ENCODE assay signal across 9 mouse cellular contexts in the genomic region with DNA sequence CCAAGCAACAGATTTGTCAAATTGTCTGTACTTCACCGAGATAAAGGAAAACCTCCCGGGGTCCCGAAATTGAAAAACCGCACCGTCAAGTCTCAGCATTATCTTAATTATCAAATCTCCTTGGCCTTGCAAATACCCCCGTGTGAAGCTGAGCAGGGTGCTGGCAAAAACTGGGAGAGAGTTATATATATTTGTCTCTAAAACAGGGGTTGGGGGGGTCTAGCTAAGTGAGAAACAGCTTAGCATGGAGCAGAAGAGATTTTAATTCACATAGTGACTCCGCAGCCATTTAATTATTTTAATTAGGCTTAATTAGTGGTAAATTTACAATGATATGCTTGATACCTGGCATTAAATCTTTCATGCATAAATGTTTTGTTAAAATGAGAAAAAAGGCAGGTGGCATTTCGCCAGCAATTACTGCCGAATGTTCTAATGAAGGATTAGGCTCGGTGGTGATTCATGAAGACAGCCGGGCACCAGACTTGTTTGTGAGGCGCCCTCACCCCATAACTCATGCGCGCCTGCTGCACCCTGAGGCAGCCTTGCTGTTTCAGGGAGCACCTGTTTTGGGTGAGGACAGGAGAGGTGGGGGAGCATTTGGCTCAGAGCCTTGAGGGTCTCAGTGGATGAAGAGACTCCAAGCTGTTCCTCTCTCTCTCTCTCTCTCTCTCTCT.
DNase-seq lines count a peak whose midpoint lies in the region; ATAC-seq and TF ChIP-seq lines count a peak whose summit lies in the region.
"Had no signal": no experiment of that assay in that cellular context is flagged by ENCODE, and none has a peak within 500 bp of the region (broad histone marks: within the 10 kb centered on the region; RNA-seq: fewer than 3 reads in every experiment).

No protein-coding gene starts in this region.

- no peak for TF ChIP-seq CTCF in liver, postnatal 0 days (IDR thresholded peaks at IDR 0.05; ENCODE audit: low read depth)

- H3K4me2 ChIP-seq in kidney, embryonic 15.5 days: peak overlapping the region; percentile 35; the same call in 1 of the 2 replicates
- H3K4me2 ChIP-seq in kidney, embryonic 14.5 days (replicated peaks; ENCODE audit: low read depth, low read length): no peak overlapping the region
- peak overlapping the region; percentile 35; the same call in 1 of the 2 replicates for H3K4me2 ChIP-seq in hindbrain, embryonic 16.5 days (ENCODE audit: low read length)
- peak overlapping the region; percentile 37; the same call in 1 of the 2 replicates for H3K4me2 ChIP-seq in midbrain, embryonic 13.5 days (replicated peaks)
- no peak overlapping the region for H3K4me2 ChIP-seq in heart, embryonic 11.5 days
- no peak overlapping the region for H3K4me2 ChIP-seq in liver, postnatal 0 days (ENCODE audit: low read depth, low read length)
- H3K4me2 ChIP-seq: heart, embryonic 15.5 days had no signal

- H3K4me3 ChIP-seq in kidney, embryonic 15.5 days (replicated peaks): 0 out of 2 replicates have a peak overlapping the region, but pooled peaks have one; percentile 1
- no peak overlapping the region for H3K4me3 ChIP-seq in kidney, embryonic 14.5 days (ENCODE audit: low read length)
- no peak overlapping the region for H3K4me3 ChIP-seq in hindbrain, embryonic 16.5 days (ENCODE audit: low read length)
- H3K4me3 ChIP-seq in midbrain, embryonic 13.5 days (replicated peaks): no peak overlapping the region
- no peak overlapping the region for H3K4me3 ChIP-seq in heart, embryonic 11.5 days (ENCODE audit: low read depth, low read length)
- H3K4me3 ChIP-seq in liver, postnatal 0 days (ENCODE audit: low read depth, low read length): no peak overlapping the region
- H3K4me3 ChIP-seq: heart, embryonic 15.5 days had no signal

- ATAC-seq in kidney, embryonic 15.5 days (replicated peaks; ENCODE audit: low FRiP score): no peak
- no peak for ATAC-seq in kidney, embryonic 14.5 days (ENCODE audit: low FRiP score, low TSS enrichment)
- ATAC-seq in hindbrain, embryonic 16.5 days: peak; percentile 57
- ATAC-seq in midbrain, embryonic 13.5 days: 0 out of 2 replicates have a peak, but pooled peaks have one; percentile 3
- ATAC-seq in heart, embryonic 11.5 days (replicated peaks; ENCODE audit: insufficient number of reproducible peaks, low FRiP score, low TSS enrichment): no peak
- ATAC-seq in liver, postnatal 0 days: no peak

- peaks cover 43% of the 10 kb centered on the region for H3K27me3 ChIP-seq in kidney, embryonic 15.5 days
- H3K27me3 ChIP-seq in kidney, embryonic 14.5 days (ENCODE audit: control insufficient read depth, insufficient read depth, low read length): peaks cover 15% of the 10 kb centered on the region
- 0 out of 2 replicates have a peak, but pooled peaks cover under 1% of the 10 kb centered on the region for H3K27me3 ChIP-seq in hindbrain, embryonic 16.5 days (replicated peaks; ENCODE audit: control insufficient read depth, insufficient read depth, low read length)
- H3K27me3 ChIP-seq in midbrain, embryonic 13.5 days: peaks cover 27% of the 10 kb centered on the region
- H3K27me3 ChIP-seq in heart, embryonic 11.5 days (ENCODE audit: control insufficient read depth, insufficient read depth, low read length): peaks cover 34% of the 10 kb centered on the region
- peaks cover 27% of the 10 kb centered on the region for H3K27me3 ChIP-seq in liver, postnatal 0 days (ENCODE audit: insufficient read depth, low read length)

- H3K27ac ChIP-seq in kidney, embryonic 15.5 days: no peak overlapping the region
- no peak overlapping the region for H3K27ac ChIP-seq in kidney, embryonic 14.5 days (ENCODE audit: low read depth, low read length)
- H3K27ac ChIP-seq in hindbrain, embryonic 16.5 days (ENCODE audit: low read depth, low read length): no peak overlapping the region
- H3K27ac ChIP-seq in midbrain, embryonic 13.5 days: peak overlapping the region; percentile 56; the same call in 1 of the 2 replicates
- H3K27ac ChIP-seq in heart, embryonic 11.5 days (ENCODE audit: low read depth, low read length): no peak overlapping the region
- H3K27ac ChIP-seq in liver, postnatal 0 days (ENCODE audit: low read depth): no peak overlapping the region
- H3K27ac ChIP-seq: heart, embryonic 15.5 days had no signal

- WGBS in kidney, embryonic 15.5 days: 13% methylated on average over 14 of the region's 14 CpGs
- 10% methylated on average over 14 of the region's 14 CpGs for WGBS in kidney, embryonic 14.5 days
- WGBS in hindbrain, embryonic 16.5 days: 9% methylated on average over 14 of the region's 14 CpGs
- 14% methylated on average over 14 of the region's 14 CpGs for WGBS in midbrain, embryonic 13.5 days
- 30% methylated on average over 14 of the region's 14 CpGs for WGBS in heart, embryonic 11.5 days (ENCODE audit: insufficient replicate concordance)
- 42% methylated on average over 14 of the region's 14 CpGs for WGBS in liver, postnatal 0 days (ENCODE audit: insufficient replicate concordance)

- TF ChIP-seq EP300 in liver, postnatal 0 days (IDR thresholded peaks at IDR 0.05; ENCODE audit: low read depth): no peak

- H3K9ac ChIP-seq in kidney, embryonic 15.5 days: no peak overlapping the region
- no peak overlapping the region for H3K9ac ChIP-seq in kidney, embryonic 14.5 days (ENCODE audit: low read depth, low read length)
- H3K9ac ChIP-seq in hindbrain, embryonic 16.5 days (ENCODE audit: low read depth, low read length): no peak overlapping the region
- H3K9ac ChIP-seq in midbrain, embryonic 13.5 days (replicated peaks): no peak overlapping the region
- H3K9ac ChIP-seq in heart, embryonic 11.5 days (ENCODE audit: low read depth, low read length): no peak overlapping the region
- no peak overlapping the region for H3K9ac ChIP-seq in liver, postnatal 0 days (replicated peaks)
- H3K9ac ChIP-seq: heart, embryonic 15.5 days had no signal

- peaks cover 23% of the 10 kb centered on the region for H3K4me1 ChIP-seq in kidney, embryonic 15.5 days
- peaks cover 22% of the 10 kb centered on the region; the same call in 1 of the 2 replicates for H3K4me1 ChIP-seq in kidney, embryonic 14.5 days (ENCODE audit: control insufficient read depth, insufficient read depth, low read length)
- peaks cover 19% of the 10 kb centered on the region for H3K4me1 ChIP-seq in hindbrain, embryonic 16.5 days (ENCODE audit: control insufficient read depth, insufficient read depth, low read depth, low read length)
- H3K4me1 ChIP-seq in midbrain, embryonic 13.5 days (replicated peaks): peaks cover 31% of the 10 kb centered on the region
- H3K4me1 ChIP-seq in heart, embryonic 11.5 days (ENCODE audit: control insufficient read depth, insufficient read depth, low read length): no peaks in the 10 kb centered on the region
- H3K4me1 ChIP-seq in liver, postnatal 0 days (ENCODE audit: insufficient read depth): no peaks in the 10 kb centered on the region

- no peaks in the 10 kb centered on the region for H3K9me3 ChIP-seq in kidney, embryonic 15.5 days (replicated peaks)
- no peaks in the 10 kb centered on the region for H3K9me3 ChIP-seq in kidney, embryonic 14.5 days (ENCODE audit: control insufficient read depth, low read length)
- no peaks in the 10 kb centered on the region for H3K9me3 ChIP-seq in hindbrain, embryonic 16.5 days (ENCODE audit: control insufficient read depth, low read length)
- H3K9me3 ChIP-seq in midbrain, embryonic 13.5 days: 0 out of 2 replicates have a peak, but pooled peaks cover 3% of the 10 kb centered on the region
- no peaks in the 10 kb centered on the region for H3K9me3 ChIP-seq in heart, embryonic 11.5 days (replicated peaks; ENCODE audit: control insufficient read depth, low read length)
- H3K9me3 ChIP-seq in liver, postnatal 0 days (ENCODE audit: low read length): no peaks in the 10 kb centered on the region
- H3K9me3 ChIP-seq: heart, embryonic 15.5 days had no signal

- H3K36me3 ChIP-seq in kidney, embryonic 15.5 days: no peaks in the 10 kb centered on the region
- no peaks in the 10 kb centered on the region for H3K36me3 ChIP-seq in kidney, embryonic 14.5 days (ENCODE audit: control insufficient read depth, insufficient read depth, low read length)
- no peaks in the 10 kb centered on the region for H3K36me3 ChIP-seq in hindbrain, embryonic 16.5 days (ENCODE audit: control insufficient read depth, insufficient read depth, low read length)
- H3K36me3 ChIP-seq in midbrain, embryonic 13.5 days: no peaks in the 10 kb centered on the region
- H3K36me3 ChIP-seq in heart, embryonic 11.5 days (ENCODE audit: control insufficient read depth, insufficient read depth, low read length): no peaks in the 10 kb centered on the region
- H3K36me3 ChIP-seq in liver, postnatal 0 days (replicated peaks; ENCODE audit: insufficient read depth, low read length): no peaks in the 10 kb centered on the region
- H3K36me3 ChIP-seq: heart, embryonic 15.5 days had no signal

- DNase-seq in embryo, embryonic 11.5 days (ENCODE audit: low read depth, low spot score): peak; percentile 26
- DNase-seq in liver, postnatal 0 days: no peak
- no peak for DNase-seq in gastrocnemius, postnatal 4 days (ENCODE audit: low spot score in 2 of 2)

Comparison
In these comparisons a context has a peak if more than half of its experiments do, and no peak if none do; other contexts are left out.
1. H3K4me2 ChIP-seq: peak in kidney, embryonic 15.5 days (single experiment), hindbrain, embryonic 16.5 days (single experiment) and midbrain, embryonic 13.5 days (single experiment); none in kidney, embryonic 14.5 days (single experiment), heart, embryonic 11.5 days (single experiment) and liver, postnatal 0 days (single experiment).
2. ATAC-seq: peak in hindbrain, embryonic 16.5 days (single experiment) and midbrain, embryonic 13.5 days (single experiment); none in kidney, embryonic 15.5 days (single experiment), kidney, embryonic 14.5 days (single experiment), heart, embryonic 11.5 days (single experiment) and liver, postnatal 0 days (single experiment).